Mouse (Mus musculus) 3134 (cell line): ENCODE measurements at regions not wholly inside any gene's neighbourhood (a gene's known extent, or its start where the extent isn't known, plus 50 kb on each side); places are given as distances from the start of the nearest gene placed in this dataset.
A peak's percentile ranks its signal among the peaks of the same experiment; 100 is the strongest.

Experiments
- DNase-seq: peaks from one replicate; pipeline ENCODE4 v3.0.0-alpha.2; 2011; ENCODE audit warnings: low spot score; ENCODE audit not compliant: insufficient read length; ENCODE audit errors: extremely low read depth

DNA sequence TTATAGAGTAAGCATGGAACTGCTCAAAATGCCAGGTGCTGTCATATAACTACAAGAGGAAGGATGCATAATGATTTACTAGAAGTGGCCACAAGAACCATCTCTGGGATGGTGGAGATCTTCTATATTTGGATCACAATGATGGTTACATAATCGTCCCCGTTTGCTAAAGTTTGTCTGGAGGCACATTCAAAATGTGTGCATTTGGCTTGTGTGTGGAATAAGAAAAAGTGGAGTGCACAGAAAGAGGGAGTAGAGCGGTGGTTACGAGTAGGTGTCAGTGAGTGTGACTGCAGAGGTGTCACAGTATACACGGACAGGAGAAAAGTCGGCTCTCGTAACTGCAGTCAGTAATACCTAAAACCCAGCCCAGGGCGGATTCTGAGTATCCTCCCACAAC is 238.3 kb upstream of the Cnr1 start:
- no peak for DNase-seq

DNA sequence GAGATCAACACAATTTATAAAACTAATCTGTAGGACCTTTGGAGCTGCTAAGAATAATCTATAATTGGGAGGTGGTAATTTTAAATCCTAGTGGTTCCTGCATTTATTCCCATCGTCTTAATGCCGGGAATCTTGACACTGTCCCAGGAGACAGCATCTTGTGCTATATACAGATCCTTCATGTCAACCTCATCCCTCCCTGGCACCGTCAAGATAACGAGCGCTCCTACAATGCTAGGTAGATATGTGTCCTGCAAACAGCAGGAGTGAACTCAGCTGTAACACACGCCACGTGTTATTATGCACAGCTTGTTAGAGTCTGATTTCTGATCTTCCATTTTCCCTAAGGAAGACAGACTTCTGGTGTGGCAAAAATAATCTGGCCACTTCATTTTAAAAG is 237.0 kb upstream of the Cnr1 start:
- no peak for DNase-seq

DNA sequence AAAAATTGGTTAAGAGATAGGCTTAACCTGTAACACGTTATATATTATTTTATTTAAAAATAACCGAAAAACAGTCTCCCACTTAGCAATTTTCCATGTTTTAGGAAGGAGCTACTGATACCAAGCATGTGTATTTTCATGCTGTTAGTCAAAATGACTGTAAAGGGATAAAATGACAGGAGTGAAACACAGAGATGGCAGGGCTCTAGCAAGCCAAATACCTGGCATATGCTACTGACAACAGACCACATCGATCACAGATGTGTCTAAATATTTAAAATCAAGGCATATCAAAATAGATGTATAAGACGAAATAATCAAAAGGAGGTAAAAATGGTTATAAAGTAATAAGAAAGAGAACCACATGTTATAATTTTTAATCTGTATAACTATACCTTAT is 231.0 kb upstream of the Cnr1 start:
- DNase-seq, result no peak

DNA sequence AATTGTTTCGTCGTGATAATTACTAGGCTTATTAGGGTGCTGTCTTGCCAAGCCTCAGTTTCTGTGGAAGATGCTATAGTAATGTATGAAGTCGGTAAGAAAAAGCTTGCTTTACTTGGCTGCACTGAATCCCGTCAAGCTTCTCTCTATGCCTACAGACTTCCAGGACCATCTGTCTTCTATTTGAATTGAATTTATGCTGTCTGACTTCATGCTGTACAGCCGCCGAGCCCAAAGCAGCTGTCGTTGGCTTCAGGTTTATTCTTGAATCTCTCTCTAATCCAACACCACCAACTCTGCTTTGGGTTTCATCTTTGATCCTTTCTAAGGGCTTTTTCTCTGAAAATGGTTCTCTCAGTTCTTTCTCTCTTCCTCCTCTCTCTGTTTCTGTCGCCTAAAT is 227.4 kb upstream of the Cnr1 start:
- no peak for DNase-seq

DNA sequence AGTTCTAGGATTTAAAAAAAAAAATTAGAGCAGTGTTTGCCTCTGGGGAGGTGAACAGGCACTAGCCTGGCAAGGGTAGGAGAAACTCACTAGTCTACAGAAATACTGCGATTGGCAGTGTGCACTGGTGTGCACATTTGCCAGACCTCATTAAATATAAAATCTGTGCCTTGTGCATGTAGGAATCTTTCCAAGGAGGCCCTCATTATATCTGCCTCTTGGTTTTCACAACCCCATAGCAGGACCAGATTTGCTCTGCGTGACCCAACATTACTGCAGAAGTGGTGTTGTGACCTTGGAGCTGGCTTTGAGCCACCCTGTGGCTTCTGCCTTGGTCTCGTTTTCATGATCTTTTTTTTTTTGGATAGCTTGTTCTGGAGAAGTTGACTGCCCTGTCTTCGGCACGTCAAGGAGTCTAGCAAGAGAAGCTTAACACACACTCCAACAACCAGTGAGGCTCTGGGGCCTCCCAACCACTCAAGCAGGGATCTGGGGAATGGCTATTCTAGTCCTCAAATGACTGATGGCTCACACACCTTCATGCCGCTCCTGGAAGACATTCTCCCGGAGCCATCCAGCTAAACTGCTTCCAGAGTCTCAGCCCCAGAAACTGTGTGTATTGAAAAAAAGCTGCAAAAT is 222.2 kb upstream of the Cnr1 start:
- no peak for DNase-seq

DNA sequence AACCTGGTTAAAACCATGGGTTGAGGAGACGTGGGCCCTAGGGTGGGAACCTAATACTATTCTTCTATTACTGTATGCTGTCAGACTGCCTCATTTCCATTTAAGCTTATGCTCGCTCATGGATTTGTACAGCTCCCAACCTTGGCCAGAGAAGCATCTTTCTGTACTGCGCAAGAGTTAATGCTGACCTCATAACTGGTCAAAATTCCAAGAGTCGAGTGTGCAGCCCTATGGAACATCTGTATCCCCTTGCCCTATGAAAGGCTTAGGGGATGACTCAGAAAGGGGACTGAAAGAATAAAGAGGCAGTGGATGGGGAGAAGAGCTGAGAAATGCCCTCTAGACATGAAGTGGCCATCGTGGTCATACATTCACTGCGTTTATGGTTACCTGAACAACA is 218.7 kb upstream of the Cnr1 start:
- DNase-seq, result no peak

DNA sequence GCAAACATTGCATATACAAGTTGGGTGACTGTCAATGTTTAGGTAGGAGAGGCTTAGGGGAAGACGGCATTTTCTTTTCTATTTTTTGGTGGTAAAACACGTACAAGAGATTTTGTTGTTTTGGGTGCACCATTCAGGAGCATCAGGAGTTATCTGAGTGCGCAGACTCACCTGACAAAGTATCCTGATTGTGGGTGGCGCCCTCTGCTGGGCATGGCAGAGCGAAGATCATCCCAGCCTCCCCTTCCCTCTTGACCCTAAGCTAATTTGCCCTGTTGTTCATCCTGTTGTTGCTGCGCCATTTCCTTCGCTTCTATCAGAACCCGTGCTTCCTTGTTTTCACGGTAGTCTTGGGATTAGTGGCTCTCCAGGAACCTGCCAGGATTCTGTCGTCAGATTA is 217.6 kb upstream of the Cnr1 start:
- no peak for DNase-seq

DNA sequence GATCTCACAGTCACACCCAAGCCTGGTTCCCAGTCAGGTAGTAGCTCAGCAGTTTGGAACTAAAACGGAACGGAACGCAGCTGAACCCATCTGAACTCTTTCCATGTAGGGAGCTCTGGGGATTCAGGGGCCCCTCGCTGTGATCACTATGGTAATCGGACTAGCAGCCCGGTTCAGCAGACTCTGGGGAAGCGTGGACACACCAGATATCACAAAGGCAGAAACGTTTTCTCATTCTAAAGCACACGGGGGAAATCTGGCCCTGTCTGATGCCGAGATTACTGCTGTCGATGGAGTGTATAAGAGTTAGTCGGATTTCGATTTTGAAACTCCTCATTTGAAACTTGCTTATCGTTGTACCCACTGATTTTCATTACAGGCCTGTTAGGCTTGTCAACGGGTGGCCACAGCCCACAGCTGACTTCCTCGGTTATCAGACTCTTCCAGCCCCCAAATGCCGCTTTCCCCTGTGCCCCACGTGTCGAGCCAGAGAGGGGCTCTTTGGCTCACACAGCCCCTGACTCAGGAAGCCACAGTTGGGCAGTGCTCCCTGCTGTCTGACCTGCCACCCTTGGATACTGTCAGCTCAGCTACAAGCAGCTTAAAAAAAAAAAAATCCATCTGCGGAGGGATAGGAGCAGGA is 207.8 kb upstream of the Cnr1 start:
- DNase-seq, result no peak

DNA sequence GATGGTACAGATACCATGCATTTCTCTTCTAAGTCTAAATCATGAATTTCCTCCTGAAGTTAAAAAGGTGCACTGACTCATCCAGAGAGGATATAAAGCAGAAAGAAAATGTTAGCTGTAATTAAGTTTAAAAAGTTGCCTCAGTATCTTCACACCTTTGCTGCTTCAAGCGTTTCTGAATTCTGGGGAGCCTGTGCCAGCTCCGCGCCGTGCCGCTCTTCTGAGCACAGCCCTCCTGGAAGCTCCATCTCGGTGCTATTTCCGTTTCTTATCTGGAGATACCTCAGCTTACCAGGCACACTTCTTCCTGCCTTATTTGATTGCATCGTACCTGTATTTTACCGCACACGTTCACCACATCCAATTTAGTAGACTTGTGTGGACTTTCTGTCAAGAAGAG is 203.4 kb upstream of the Cnr1 start:
- DNase-seq, result no peak

DNA sequence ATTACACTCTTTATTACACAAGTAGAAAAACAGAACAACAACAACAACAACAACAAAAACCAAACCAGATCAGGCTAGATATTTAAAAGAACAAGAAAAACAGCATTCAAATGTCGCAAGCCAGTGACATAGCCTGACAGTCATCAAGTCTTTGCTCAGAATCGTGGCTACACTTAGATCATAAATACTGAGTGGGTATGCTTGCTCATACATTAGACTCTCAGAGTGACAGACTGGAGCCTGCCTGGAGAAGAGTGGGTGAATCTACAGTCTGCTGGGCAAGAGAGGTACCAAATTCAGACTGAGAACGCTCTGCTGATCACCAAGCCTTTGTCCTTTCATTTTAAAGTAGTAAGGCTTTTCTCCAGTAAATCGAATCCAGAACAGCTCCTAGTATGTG is 202.4 kb upstream of the Cnr1 start:
- DNase-seq, result no peak

DNA sequence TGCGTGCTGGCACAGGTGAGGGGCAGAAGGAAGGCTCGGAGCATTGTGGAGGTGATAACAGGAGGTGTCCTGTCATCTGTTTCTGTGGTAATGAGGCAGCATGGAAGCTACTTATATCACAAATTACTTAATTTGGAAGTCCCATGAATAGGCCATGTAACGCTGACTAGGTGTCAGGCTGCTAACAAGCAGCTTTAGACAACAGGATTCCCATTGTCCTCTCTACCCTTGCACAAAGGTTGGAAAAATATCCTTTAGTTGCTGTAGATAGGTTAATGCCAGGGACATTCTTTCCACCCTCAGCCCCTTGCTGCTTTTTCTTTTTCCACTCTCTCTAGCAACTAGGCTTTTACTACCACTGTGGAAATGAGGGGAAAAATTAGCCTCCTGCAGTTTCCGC is 192.6 kb upstream of the Cnr1 start:
- DNase-seq, result no peak

DNA sequence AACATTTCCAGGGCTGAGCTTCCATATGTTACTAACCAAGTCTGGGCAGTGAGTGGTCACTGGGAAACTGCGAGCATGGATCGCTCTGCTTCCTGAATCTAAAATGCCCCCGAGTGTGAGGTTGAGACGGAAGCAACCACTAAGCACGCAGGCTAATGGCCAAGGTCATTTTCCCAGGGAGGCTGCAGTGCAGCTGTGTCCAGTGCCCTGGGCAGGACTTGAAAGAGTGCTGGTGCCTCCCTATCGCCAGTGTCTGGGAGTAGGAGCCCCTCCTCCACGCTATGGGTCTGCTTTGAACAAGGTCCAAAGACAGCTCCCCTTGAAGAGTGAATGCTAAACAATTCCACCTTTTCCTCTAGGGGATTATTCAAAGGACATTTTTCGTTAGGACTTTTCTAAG is 189.5 kb upstream of the Cnr1 start:
- no peak for DNase-seq

DNA sequence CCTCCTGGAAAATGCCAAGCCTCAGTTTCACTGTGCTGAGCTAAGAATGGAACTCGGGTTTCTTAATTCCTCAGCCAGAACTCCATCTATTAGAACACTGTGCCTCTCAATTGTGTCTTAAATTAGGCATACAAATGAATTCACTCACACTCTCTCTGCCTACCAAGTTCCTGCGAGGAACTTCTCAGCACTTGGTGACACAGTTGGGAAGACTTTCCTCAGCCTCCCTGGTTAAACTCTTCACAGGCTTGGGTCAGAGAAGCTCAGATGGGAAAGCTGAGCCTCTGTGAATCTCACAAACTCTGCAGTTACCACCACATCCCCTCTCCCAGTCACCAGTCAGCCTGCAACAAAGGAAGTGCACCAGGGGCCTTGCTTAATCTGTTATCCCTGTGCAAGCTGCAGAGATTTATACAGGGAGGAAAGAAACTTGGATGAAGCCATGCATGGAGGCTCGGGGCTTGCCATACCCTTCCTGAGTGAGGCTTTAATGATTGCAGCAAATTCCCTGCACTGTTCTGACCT is 188.9 kb upstream of the Cnr1 start:
- no peak for DNase-seq

DNA sequence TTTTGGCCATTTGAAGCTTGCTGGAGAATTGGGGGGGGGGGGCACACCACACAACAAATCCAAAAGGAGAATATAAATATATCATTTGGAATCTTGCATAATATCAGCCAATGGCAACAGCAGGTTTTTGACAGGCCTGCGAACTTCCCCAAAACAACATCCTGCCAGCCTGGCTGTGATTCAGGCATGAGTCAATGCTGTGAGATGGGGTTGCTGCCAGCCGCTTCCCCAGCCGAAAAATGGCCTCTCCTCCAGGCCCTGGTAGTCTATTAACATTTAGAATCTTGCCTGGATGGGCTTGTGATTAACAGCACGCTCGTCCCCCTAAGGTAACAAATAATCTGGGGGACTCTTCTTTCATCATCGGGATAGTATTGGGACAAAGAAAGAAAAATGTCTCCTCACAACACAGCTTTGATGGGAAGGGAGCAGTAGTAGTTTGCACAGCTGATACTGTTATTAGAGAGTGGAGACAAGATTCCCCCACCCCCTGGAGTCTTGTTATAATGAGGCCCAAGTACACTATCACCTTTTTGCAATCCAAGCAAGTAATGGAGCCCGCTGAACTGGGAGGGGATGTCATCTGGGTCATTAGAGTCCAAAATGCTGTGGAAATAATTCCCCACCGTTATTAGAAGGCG is 188.2 kb upstream of the Cnr1 start:
- peak; percentile 51 for DNase-seq

DNA sequence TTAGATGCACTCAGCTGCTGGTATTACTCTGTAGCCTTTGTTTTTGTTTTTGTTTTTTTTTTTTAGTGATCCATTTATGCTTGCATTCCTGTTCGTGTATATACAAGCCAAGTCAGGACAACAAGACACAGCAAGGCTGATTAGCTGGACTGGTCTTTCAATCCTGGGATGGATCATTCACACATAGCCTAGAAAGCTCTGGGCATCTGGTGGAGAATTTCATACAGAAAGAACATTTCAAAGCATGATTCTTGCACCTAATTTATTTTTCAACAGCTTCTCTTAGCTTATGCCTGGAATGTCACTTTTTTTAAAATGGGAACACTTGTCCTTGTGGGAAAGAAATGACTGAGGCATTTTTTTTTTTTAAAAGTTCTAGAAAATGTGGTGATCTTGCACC is 187.1 kb upstream of the Cnr1 start:
- no peak for DNase-seq

DNA sequence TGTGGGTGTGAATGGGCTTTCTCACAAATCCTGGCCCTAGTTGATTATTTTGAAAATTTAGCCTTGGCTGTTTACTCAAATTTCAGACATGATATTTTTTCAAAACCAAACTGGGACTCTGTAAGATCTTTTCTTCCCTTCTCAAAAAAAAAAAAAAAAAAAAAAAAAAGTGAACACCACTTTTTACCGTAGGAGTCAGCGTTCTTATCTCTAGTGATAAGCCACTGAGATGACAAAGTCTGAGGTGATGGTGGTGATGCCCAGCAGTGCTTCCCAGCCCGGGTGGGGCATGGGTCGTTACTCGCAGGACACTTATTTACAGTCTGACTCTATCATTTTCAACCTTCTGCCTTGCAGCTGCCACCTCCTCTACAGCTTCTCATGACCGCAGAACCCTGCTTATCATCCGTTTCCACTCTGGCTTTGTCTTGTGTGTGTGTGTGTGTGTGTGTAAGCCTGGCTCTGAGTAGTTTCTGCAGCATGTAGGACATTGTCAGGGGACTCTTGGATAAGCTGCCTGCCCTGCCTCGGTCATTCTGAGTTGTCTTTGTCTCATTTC is 186.5 kb upstream of the Cnr1 start:
- DNase-seq, result no peak

DNA sequence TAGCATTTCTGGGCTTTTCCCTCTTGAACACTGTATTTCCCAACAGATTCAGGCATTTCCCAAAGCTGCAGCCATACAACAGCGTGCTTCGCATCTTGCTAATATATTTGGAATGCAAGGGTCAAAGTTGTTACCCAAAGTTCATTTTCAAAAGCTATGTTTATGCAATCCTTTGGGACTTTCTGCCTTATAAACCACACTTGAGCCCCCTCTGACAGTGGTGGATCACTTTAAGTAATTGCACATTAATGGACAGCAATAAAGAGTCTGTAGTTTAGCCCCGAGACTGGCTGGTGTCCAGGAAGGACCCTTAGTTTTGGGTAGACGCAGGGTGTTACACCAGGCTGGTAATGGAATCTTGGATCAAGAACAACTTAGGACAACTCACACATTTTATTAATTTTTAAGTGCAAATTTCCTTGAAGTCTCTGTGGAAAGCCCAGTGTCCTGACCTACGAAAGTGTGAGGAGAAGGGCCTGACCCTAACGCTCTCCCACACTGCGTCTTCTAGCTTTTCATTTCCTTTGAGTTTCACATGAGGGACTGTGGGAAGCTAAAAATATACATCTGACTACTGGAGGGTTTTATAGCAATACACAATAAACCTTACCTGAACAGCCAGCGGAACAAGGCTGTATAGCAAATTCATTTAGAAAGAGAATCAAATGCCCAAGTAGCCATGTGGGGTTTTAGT is 185.0 kb upstream of the Cnr1 start:
- DNase-seq, result peak; percentile 29

DNA sequence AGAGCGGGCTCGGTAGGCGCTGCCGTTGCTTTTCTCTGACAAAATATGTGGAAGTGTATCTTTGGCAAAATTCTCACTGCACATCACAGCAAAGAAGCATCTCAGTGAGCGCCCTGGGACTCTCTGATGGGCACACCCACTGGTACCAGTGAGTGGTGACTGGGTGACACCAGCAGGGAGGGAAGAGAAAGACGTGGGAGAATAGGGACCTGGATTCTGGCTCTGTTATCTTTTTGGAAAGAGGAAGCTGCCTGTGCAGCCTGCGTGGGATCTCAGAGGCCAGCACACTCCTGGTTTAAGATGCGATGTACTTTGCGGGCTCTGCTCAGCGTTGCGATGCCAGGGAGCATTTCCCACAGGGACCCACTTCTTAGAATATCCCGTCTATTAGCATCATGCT is 183.4 kb upstream of the Cnr1 start:
- no peak for DNase-seq

DNA sequence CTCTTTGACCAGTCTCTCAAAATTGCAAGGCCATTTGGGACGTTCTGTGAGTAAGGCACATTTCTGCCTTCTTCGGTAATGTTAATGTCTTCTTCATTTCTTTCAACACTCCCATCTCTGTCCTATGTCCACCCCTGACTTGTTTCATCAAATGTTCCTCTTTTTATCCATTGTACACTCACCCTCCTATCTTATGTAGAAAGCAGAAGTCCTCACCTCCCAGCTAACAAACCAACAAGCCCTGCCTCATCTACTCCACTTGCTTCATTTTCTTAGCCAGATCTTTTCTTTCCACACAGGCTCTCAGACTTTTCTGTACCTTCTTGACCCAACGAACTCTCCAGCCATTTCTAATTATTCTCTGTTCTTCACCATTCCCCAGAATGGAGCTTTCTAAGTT is 179.2 kb upstream of the Cnr1 start:
- DNase-seq, result no peak

DNA sequence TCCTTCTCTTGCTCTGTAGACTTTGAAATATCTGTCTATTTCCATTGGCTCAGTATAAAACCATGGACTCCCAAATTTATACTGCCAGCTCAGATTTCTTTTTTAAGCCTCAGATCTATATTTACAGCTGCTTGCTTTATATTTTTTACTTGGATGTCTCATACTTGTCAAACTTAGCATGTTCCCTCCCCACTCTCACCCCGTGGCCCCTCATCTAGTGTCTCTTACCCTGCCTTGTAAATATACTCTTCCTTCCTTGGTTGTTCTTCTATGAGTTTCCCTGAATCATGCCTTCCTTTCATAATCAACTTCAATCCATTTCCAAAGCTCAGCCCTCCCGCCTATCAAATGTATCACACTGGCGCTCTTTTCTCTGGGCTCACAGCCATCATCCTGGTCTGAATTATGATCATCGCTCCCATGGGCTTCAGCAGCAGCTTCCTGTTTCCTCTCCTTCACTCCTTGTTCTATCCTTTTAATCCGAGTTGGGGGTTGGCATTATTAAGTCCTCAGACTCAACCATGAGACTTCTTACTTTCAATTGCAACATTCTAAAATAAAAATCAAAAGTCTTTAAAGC is 177.0 kb upstream of the Cnr1 start:
- DNase-seq, result no peak

DNA sequence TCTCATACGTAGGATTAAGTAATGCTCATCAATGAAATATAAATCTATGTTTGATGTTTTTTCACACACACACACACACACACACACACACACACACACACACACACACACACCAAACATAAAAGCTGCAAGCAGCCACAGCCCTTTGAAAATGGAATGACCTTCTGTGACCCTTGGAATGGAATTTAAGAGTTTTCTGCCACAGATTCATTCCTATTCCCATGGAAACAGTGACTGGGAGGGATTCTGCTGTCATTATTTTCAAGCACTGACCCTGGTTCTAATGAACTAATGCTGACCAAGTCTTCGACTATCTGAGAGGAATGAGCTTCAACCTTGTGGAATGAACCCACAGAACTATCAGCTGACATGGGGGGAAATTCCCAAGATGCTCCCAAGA is 156.7 kb upstream of the Cnr1 start:
- DNase-seq, result no peak
